Mouse (Mus musculus): ENCODE data around the gene Art3. TPM values are rescaled to one million over a fixed set of nuclear protein-coding genes. Genes with fewer than 3 reads are reported as not detected.

Art3 gene
- polyA plus RNA-seq, 1 experiment from 2014 or later: 2.4 TPM

- no peaks in the 10 kb centered on the region for H3K4me1 ChIP-seq
- no peak overlapping the region for H3K27ac ChIP-seq
- H3K27me3 ChIP-seq: no peaks in the 10 kb centered on the region; the same call in 1 of the 2 replicates
- no peak overlapping the region for H3K9ac ChIP-seq
- H3K36me3 ChIP-seq: no peaks in the 10 kb centered on the region
- no peak overlapping the region for H3K4me3 ChIP-seq
- ATAC-seq (ENCODE audit: insufficient number of reproducible peaks, insufficient read depth, low FRiP score, low TSS enrichment, low read depth): no peak
- no peaks in the 10 kb centered on the region for H3K9me3 ChIP-seq
- WGBS: 43% methylated on average over 7 of the region's 7 CpGs
- no peak overlapping the region for H3K4me2 ChIP-seq
Observed at GRCm38 (mm10) chr5:92383747-92384146, 52.1 kb downstream of the Art3 start.

- Histone ChIP-seq H3K4me1 (no peaks in the 10 kb centered on the region), H3K4me3 (no peak overlapping the region), H3K4me2 (no peak overlapping the region), H3K9ac (no peak overlapping the region), H3K9me3 (no peaks in the 10 kb centered on the region), H3K27ac (no peak overlapping the region), H3K27me3 (peaks cover 2% of the 10 kb centered on the region), H3K36me3 (no peaks in the 10 kb centered on the region)
- 51% methylated on average over 7 of the region's 7 CpGs for WGBS
- ATAC-seq (ENCODE audit: insufficient number of reproducible peaks, insufficient read depth, low FRiP score, low TSS enrichment, low read depth): no peak
Observed at GRCm38 (mm10) chr5:92384855-92385254, 53.2 kb downstream of the Art3 start.

- Histone ChIP-seq H3K36me3 (no peaks in the 10 kb centered on the region), H3K9ac (no peak overlapping the region), H3K4me1 (no peaks in the 10 kb centered on the region), H3K9me3 (no peaks in the 10 kb centered on the region), H3K27ac (no peak overlapping the region), H3K27me3 (peaks cover 15% of the 10 kb centered on the region), H3K4me2 (no peak overlapping the region), H3K4me3 (no peak overlapping the region)
- no peak for ATAC-seq (ENCODE audit: insufficient number of reproducible peaks, insufficient read depth, low FRiP score, low TSS enrichment, low read depth)
- WGBS: 86% methylated on average over 5 of the region's 5 CpGs
Observed at GRCm38 (mm10) chr5:92386102-92386501, 54.5 kb downstream of the Art3 start.

DNA sequence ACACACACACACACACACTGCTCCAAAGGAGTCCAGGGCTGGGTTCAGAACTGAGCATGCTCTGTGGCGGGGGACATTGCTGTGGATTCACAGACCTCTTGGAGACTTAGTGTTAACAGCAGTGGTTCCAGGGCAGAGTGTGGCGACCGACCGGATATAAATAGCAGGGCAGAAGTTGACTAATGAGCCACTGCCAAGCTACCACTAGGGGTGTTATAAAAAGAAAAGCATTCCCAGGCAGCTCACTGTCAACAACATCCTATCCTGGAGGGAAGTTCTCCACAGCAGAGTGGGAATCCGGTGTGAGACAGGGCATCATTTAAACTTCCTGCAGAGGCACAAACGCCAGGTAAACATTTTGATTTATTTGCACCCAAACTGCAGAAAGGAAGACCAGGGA is 55.0 kb downstream of the Art3 start:
- Histone ChIP-seq H3K4me3 (no peak overlapping the region), H3K4me2 (no peak overlapping the region), H3K27me3 (peaks cover 20% of the 10 kb centered on the region), H3K9ac (no peak overlapping the region), H3K27ac (no peak overlapping the region), H3K4me1 (no peaks in the 10 kb centered on the region), H3K9me3 (no peaks in the 10 kb centered on the region), H3K36me3 (no peaks in the 10 kb centered on the region)
- WGBS: 54% methylated on average over 6 of the region's 6 CpGs
- ATAC-seq (ENCODE audit: insufficient number of reproducible peaks, insufficient read depth, low FRiP score, low TSS enrichment, low read depth): no peak

- H3K27me3 ChIP-seq: peaks cover 28% of the 10 kb centered on the region
- no peak overlapping the region for H3K4me2 ChIP-seq
- no peaks in the 10 kb centered on the region for H3K36me3 ChIP-seq
- H3K9me3 ChIP-seq: no peaks in the 10 kb centered on the region
- H3K9ac ChIP-seq: no peak overlapping the region
- WGBS: 67% methylated on average over 11 of the region's 11 CpGs
- H3K4me1 ChIP-seq: no peaks in the 10 kb centered on the region
- H3K4me3 ChIP-seq: no peak overlapping the region
- no peak for ATAC-seq (ENCODE audit: insufficient number of reproducible peaks, insufficient read depth, low FRiP score, low TSS enrichment, low read depth)
- no peak overlapping the region for H3K27ac ChIP-seq
Observed at GRCm38 (mm10) chr5:92387433-92387832, 55.8 kb downstream of the Art3 start.

DNA sequence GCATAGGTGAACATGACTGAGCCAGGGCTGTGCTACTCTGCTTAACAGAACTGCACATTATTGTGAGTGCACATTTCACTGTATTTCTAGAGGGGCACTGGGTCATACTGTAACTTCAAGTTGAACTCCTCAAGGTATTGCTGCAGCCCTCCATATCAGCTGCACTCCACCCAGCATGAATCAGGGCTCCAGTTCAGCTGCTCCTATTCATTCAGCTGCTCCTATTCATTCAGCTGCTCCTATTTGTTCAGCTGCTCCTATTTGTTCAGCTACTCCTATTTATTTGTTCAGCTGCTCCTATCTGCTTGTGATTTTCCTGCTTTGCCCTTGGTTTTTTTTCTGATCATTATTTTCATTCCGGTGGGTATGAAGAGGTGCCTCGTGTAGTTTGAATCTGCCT is 58.4 kb downstream of the Art3 start:
- WGBS: 76% methylated on average over 2 of the region's 2 CpGs
- peaks cover 45% of the 10 kb centered on the region for H3K27me3 ChIP-seq

DNA sequence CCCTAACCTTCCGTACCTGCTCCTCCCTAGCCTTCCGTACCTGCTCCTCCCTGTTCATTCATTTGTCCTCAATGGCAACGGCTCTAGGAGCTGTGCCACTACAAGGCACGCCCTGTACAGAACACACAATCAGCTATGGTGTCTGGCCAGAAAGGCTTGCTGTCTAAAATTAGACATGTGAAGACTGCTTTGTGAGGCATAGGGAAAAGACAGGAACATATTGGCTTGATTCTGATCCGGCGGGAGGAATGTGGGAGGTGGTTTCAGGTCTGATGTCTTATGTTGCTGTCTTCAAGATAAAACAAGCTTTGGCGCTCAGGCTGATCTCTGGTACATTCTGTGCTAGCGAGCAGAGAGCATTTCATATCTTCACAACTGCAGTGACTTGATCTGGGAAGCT is 59.0 kb downstream of the Art3 start:
- Histone ChIP-seq H3K9me3 (no peaks in the 10 kb centered on the region), H3K4me1 (no peaks in the 10 kb centered on the region), H3K9ac (no peak overlapping the region), H3K27me3 (peaks cover 45% of the 10 kb centered on the region), H3K36me3 (no peaks in the 10 kb centered on the region), H3K4me2 (no peak overlapping the region), H3K4me3 (no peak overlapping the region), H3K27ac (no peak overlapping the region)
- 68% methylated on average over 8 of the region's 8 CpGs for WGBS
- ATAC-seq (ENCODE audit: insufficient number of reproducible peaks, insufficient read depth, low FRiP score, low TSS enrichment, low read depth): no peak

More for the DNA sequence above, 58.4 kb downstream of the Art3 start:
- Histone ChIP-seq H3K4me3 (no peak overlapping the region), H3K9me3 (no peaks in the 10 kb centered on the region), H3K36me3 (no peaks in the 10 kb centered on the region), H3K9ac (no peak overlapping the region), H3K27ac (no peak overlapping the region), H3K4me1 (no peaks in the 10 kb centered on the region), H3K4me2 (no peak overlapping the region)
- no peak for ATAC-seq (ENCODE audit: insufficient number of reproducible peaks, insufficient read depth, low FRiP score, low TSS enrichment, low read depth)

GRCm38 (mm10) chr5:92392542-92392941 is 60.9 kb downstream of the Art3 start:
- WGBS: 39% methylated on average over 18 of the region's 18 CpGs
- Histone ChIP-seq H3K27me3 (peaks cover 45% of the 10 kb centered on the region), H3K4me3 (peak overlapping the region; percentile 24), H3K9me3 (no peaks in the 10 kb centered on the region), H3K4me2 (peak overlapping the region; percentile 51), H3K27ac (no peak overlapping the region), H3K9ac (no peak overlapping the region), H3K4me1 (no peaks in the 10 kb centered on the region), H3K36me3 (no peaks in the 10 kb centered on the region)
- no peak for ATAC-seq (ENCODE audit: insufficient number of reproducible peaks, insufficient read depth, low FRiP score, low TSS enrichment, low read depth)

DNA sequence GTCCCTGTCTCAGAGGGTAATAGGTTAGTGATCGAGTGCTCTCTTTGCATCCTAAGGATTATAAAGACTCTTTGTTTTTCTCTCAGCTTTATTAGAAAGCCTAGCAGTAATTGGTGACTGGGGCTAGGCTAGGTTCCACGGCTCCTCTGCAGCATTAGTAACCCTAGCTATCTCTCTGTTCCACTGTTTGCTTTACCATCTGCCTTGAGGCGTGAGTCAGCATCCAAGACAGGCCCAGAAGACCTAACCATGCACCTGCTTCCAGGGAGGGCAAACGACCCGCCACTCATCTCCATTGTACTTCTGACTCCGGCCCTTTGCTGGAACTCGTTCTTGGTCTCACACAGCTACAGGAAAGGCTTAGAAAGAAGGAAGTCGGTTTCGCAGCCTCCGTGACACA is 62.2 kb downstream of the Art3 start:
- 60% methylated on average over 10 of the region's 10 CpGs for WGBS
- H3K27me3 ChIP-seq: peaks cover 45% of the 10 kb centered on the region

DNA sequence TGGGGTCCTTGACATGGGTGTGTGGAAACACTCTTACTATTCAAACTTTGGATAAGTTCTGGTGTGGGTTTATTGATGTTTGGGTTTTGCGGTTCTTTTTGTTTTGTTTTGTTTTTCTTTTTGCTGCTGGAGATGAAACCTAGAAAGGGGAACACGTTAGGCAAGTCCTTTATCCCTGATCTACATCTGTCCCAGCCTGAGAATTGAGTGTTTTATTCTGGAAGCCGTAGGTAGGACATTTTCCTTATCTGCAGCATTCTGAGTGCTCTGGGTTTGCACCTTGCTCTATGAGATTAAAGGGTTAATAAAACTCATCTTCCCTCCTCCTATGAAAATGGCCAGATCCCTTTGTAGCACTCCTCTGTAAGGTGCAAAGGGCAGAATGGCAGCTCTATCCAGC is 64.1 kb downstream of the Art3 start:
- no peak overlapping the region for H3K4me3 ChIP-seq
- 83% methylated on average over 3 of the region's 3 CpGs for WGBS
- no peak overlapping the region for H3K9ac ChIP-seq
- H3K36me3 ChIP-seq: no peaks in the 10 kb centered on the region
- H3K27ac ChIP-seq: no peak overlapping the region
- peaks cover 34% of the 10 kb centered on the region for H3K27me3 ChIP-seq
- no peaks in the 10 kb centered on the region for H3K4me1 ChIP-seq
- ATAC-seq (ENCODE audit: insufficient number of reproducible peaks, insufficient read depth, low FRiP score, low TSS enrichment, low read depth): no peak
- no peak overlapping the region for H3K4me2 ChIP-seq
- H3K9me3 ChIP-seq: no peaks in the 10 kb centered on the region

More for the DNA sequence above, 62.2 kb downstream of the Art3 start:
- Histone ChIP-seq H3K4me2 (no peak overlapping the region), H3K4me1 (no peaks in the 10 kb centered on the region), H3K9ac (no peak overlapping the region), H3K9me3 (no peaks in the 10 kb centered on the region), H3K4me3 (no peak overlapping the region), H3K36me3 (no peaks in the 10 kb centered on the region), H3K27ac (no peak overlapping the region)
- ATAC-seq (ENCODE audit: insufficient number of reproducible peaks, insufficient read depth, low FRiP score, low TSS enrichment, low read depth): no peak

DNA sequence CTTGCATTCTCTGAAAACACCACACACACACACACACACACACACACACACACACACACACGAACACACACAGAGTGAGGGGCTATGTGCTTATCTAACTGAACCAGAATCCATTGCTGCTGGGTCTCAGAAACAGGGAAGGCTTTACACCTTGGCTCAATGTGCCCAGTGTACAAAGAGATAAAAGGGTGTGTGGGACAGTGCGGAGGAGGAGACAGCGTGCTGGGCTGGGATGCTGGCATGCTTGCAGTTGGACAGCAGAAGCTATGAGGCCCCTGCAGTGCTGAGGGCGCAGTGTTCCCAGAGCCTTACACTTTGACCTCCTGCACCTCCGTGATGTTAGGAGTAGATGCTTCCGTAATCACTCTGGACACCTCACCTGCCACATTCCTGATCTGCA is 64.8 kb downstream of the Art3 start:
- no peak for ATAC-seq (ENCODE audit: insufficient number of reproducible peaks, insufficient read depth, low FRiP score, low TSS enrichment, low read depth)

DNA sequence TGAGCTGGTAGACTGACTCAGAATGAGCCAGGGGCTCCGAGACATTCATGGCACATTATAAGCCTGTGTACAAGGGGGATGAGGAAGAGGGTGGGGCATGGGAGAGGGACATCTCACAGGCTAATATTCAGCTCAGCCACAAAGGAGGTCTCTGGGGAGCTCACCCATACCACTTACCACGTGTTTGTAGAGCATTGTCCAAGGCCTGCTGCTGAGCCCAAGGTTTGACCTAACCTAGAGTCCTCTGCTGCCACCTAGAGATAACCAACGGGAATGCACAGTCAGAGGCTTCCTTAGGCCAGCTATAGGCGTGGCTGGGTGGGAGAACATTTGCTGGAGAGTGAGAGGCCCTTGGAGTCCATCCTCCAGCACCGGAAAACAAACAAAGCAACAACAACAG is 66.5 kb downstream of the Art3 start:
- peak; percentile 37; the same call in 1 of the 2 replicates for ATAC-seq (ENCODE audit: insufficient number of reproducible peaks, insufficient read depth, low FRiP score, low TSS enrichment, low read depth)
- Histone ChIP-seq H3K4me3 (no peak overlapping the region), H3K9ac (no peak overlapping the region), H3K27me3 (peaks cover 10% of the 10 kb centered on the region), H3K36me3 (no peaks in the 10 kb centered on the region), H3K4me2 (no peak overlapping the region), H3K27ac (no peak overlapping the region), H3K4me1 (no peaks in the 10 kb centered on the region), H3K9me3 (no peaks in the 10 kb centered on the region)
- WGBS: 25% methylated on average over 5 of the region's 5 CpGs

More for the DNA sequence above, 64.8 kb downstream of the Art3 start:
- Histone ChIP-seq H3K36me3 (no peaks in the 10 kb centered on the region), H3K4me1 (no peaks in the 10 kb centered on the region), H3K4me2 (no peak overlapping the region), H3K4me3 (no peak overlapping the region), H3K9me3 (no peaks in the 10 kb centered on the region), H3K27ac (no peak overlapping the region), H3K9ac (no peak overlapping the region), H3K27me3 (peaks cover 27% of the 10 kb centered on the region)
- 81% methylated on average over 6 of the region's 6 CpGs for WGBS

DNA sequence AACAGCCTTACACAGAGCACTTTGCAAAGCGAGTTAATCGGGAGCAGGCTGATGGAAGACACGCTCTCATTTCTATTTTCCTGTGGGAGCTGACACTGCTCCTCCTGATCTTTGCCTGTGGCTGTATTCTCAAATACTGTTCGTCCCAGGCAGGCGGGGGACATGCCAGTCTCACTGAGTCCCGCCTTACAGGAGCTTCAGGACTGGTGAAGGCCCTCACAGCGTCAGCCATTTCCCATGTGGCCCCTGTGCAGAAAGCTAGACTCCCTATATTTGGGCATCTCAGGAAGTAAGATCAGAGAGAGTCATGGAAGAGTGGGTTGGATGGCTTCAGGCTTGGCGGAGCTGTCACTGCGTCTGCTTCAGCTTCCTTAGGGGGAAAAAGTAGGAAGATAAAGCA is 71.2 kb downstream of the Art3 start:
- 34% methylated on average over 9 of the region's 9 CpGs for WGBS
- Histone ChIP-seq H3K4me3 (no peak overlapping the region), H3K36me3 (no peaks in the 10 kb centered on the region), H3K9me3 (no peaks in the 10 kb centered on the region), H3K27ac (no peak overlapping the region), H3K9ac (no peak overlapping the region), H3K4me1 (no peaks in the 10 kb centered on the region; the same call in 1 of the 2 replicates), H3K4me2 (peak overlapping the region; percentile 31; the same call in 1 of the 2 replicates), H3K27me3 (no peaks in the 10 kb centered on the region)
- no peak for ATAC-seq (ENCODE audit: insufficient number of reproducible peaks, insufficient read depth, low FRiP score, low TSS enrichment, low read depth)

Data from embryonic facial prominence, embryonic 13.5 days (tissue).